Mouse (Mus musculus) left cerebral cortex, adult 8-10 months (tissue): ENCODE results near the gene Mrpl17. TPM values are rescaled to one million over a fixed set of nuclear protein-coding genes. Genes with fewer than 3 reads are reported as not detected.

ENCODE experiments used
- DNase-seq, 2 experiments: peaks; one replicate each; pipeline ENCODE4 v3.0.0; 2022; ENCODE audit warnings: low spot score in 2 of 2
- total RNA-seq, 4 experiments: library from RNA; stranded (reverse); gene quantifications; 2 replicates each; pipeline ENCODE4 v1.2.4; 2022

The Mrpl17 gene
- total RNA-seq, 4 experiments from 2014 or later, result 89.9 to 106 (median 102) TPM

GRCm38 (mm10) chr7:105786506-105787284, 24.2 kb downstream of the Mrpl17 start:
- no peak for DNase-seq

GRCm38 (mm10) chr7:105784556-105784955, 26.3 kb downstream of the Mrpl17 start:
- DNase-seq, result no peak

- DNase-seq, result no peak
Measured at GRCm38 (mm10) chr7:105783861-105784260, 27.0 kb downstream of the Mrpl17 start.

GRCm38 (mm10) chr7:105778553-105779265, 32.2 kb downstream of the Mrpl17 start:
- no peak for DNase-seq

- DNase-seq, result no peak
Measured at GRCm38 (mm10) chr7:105777797-105778552, 32.9 kb downstream of the Mrpl17 start.

GRCm38 (mm10) chr7:105777316-105777715, 33.6 kb downstream of the Mrpl17 start:
- DNase-seq, result no peak

- DNase-seq, result no peak
Measured at GRCm38 (mm10) chr7:105776026-105776425, 34.9 kb downstream of the Mrpl17 start.

- DNase-seq, result no peak
Measured at GRCm38 (mm10) chr7:105774661-105775060, 36.2 kb downstream of the Mrpl17 start.

- DNase-seq, result no peak
Measured at GRCm38 (mm10) chr7:105773041-105773440, 37.9 kb downstream of the Mrpl17 start.

- no peak for DNase-seq
Measured at GRCm38 (mm10) chr7:105772331-105772730, 38.6 kb downstream of the Mrpl17 start.

GRCm38 (mm10) chr7:105769959-105770358, 40.9 kb downstream of the Mrpl17 start:
- DNase-seq, result no peak

- no peak for DNase-seq
Measured at GRCm38 (mm10) chr7:105767729-105768165, 43.2 kb downstream of the Mrpl17 start.

- no peak for DNase-seq
Measured at GRCm38 (mm10) chr7:105764331-105764730, 46.6 kb downstream of the Mrpl17 start.

GRCm38 (mm10) chr7:105762517-105763270, 48.2 kb downstream of the Mrpl17 start:
- no peak for DNase-seq

- DNase-seq, result no peak
Measured at GRCm38 (mm10) chr7:105761813-105762484, 49.0 kb downstream of the Mrpl17 start.

GRCm38 (mm10) chr7:105753281-105753680, 57.6 kb downstream of the Mrpl17 start:
- no peak for DNase-seq
